Mouse (Mus musculus) lung, postnatal 25 days (tissue): Measurements from ENCODE around the gene Sat2.
A peak's percentile ranks its signal among the peaks of the same experiment; 100 is the strongest.
"Not testable (repeated sequence)": the region's sequence is repeated elsewhere in the genome, so short reads cannot be mapped to it uniquely, and the experiment has no call there.

Source experiments
- DNase-seq: peaks from one replicate; pipeline ENCODE4 v3.0.0; 2022; ENCODE audit warnings: low spot score

Sat2 gene

DNA sequence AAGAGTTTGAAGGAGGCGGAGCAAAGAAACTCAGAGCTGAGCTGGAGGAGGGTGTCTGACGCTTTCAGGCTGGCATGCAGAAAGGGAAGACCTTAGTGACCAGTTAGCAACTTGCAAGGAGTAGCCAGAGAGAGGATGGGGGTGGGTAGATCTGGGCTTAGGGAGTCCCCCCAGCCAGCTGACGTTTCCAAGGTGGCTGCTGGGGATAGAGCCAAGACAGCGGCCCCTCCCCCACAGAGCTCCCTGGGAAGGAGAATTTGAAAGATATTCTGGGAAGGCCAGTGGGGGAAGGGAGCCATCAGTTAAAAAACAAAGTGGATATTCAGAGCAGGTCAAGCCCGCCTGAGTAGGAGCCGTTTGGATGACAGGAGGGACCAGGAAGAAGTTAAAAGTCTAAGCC, 21.7 kb upstream of the Sat2 start:
- DNase-seq, result no peak

DNA sequence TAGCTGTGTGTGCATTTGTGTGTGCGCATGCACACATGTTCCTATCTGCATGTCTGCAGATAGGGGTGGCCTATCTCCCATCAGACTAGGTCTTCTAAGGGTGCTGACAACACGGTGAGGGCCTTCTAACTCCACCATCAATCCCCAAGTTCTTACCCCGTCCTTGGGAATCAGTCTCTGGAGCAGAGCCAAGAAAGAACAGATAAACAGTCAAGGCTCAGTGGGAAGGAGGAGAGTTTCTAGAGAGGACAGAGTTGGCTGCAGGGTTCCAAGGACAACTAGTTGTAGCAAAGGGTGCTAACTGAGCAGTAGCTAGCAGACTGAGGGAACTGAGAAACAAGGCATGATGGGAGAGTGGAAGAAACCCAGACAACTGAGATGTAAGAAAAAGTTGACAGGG, 20.1 kb upstream of the Sat2 start:
- DNase-seq, result no peak

DNA sequence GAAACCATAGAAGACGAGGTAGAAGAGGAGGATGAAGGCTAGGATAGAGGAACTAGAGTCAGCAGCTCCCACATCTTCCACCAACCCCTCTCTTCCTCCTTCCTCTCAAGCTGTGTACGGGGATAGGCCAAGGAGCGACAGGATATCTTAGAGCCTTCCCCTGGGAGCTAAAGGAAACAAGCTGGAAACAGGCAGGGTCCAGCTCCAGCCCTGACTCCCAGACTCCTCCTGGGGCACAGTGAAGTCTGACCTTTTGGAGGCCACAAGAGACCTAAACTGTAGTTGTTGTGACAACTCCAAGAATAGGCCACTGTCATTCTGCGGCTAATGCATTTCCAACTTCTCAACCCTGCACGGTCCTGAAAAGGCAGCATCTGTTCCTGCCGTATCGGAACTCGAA, 18.3 kb upstream of the Sat2 start:
- DNase-seq, result no peak

DNA sequence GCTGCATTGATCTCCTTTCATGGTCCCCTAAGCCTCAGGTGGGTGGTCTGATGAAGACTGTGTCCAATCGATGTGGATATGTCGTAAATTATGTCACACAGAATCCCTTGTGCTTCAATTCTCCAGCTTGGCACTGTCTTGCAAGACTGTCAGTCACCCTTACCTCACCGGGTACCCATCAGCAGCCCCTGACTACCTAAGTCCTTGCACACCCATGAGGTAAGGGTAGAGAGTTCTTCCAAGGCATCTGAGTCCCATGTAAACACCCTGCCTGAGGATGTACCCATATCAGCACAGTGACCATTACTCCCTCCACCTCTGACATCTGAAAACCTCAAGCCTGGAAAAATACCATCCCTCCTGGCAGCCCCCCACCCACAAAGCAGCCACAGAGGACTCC, 17.5 kb upstream of the Sat2 start:
- no peak for DNase-seq

DNA sequence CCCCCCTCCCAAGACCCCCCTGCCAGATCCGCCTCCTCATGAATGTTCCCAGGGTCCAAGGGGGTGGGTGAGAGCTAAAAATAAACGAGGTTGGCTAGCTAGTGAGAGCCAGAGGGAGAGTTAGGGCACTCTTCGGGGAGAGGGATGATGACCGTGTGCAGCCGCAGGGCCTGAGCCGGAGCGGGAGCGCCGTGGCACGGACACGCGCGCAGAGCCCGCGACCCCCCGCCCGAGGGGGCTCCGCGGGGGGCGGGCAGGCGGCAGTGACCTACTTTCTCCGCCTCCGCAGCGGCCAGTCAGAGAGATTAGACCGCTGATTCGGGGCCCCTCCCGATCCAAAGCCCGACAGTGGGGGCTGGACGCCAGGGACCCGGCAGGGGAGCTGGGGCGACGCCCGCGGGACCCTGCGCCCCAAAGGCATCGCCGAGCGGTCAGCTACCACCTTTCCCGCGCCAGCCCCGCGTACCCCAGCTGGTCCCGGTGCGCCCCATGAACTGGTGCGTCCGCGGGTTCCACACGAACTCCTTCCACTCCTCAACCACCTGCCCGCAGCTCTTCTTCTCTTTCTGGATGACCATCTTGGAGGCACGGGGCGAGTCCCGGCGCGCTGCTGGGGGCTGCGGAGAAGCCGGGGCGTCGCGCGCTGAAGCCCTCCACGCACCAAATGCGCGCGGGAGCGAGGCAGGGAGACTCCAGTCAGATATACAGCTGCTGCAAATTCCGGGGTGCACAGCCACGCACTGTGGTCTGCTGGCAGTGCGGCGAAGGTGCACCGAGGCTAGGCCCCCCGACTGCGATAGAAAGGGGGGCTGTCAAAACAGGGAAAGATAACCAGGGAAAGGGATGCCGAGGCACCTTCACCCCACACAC, 16.8 kb upstream of the Sat2 start:
- DNase-seq, result no peak

DNA sequence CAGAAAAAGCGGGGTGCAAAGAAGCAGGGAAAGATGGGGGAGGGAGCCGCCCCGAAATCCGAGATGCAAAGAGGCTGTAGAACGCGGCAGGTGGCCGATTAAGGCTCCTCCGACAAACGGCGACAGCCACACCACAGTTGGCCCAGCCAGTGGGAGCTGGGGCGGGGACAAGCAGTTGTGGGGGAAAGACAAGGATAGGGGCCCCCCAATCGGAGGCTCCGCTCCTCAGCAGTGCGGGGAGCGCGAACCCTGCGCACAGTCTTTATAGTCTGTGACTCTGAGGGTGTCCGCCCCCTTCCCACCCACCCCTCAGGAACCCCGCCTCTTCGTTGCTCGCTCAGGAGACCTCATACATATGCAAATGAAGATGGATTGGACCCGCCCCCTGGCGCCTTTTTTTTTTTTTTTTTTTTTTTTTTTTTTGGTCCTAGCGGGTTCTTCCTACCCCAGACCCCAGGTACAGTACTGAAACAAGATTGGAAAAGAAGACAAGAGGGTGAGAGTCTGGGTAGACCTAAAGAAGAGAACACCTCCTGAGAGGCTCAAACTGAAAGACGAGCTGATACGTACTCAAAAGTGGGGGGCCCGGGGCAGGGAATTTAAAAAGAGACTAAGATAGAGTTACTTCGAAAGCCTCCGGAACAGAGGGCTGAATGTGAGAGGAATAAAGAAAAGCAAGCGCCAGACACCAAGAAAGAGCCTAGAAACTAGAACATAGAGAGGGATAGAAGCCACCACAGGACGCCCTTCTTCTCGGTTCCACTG, 15.9 kb upstream of the Sat2 start, which contains the start of gene Atp1b2:
Gene Atp1b2 (minus strand): TSS at position 217 of the 765 bp plus-strand sequence.
- peak; percentile 32 for DNase-seq

DNA sequence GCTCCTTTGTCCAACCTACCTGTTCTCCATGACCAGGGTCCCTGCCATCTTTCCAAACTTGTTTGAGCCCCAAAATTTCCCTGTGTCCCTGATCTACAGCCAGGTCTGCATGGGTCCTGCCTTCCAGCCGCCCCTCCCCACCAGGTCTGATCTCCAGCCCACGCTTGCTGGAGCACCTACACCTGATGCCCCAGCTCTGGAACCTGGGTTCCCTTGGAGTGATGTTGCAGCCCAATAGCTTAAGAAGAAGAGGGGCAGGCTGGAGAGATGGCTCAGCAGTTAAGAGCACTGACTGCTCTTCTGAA, 15.4 kb upstream of the Sat2 start:
- DNase-seq, result no peak

DNA sequence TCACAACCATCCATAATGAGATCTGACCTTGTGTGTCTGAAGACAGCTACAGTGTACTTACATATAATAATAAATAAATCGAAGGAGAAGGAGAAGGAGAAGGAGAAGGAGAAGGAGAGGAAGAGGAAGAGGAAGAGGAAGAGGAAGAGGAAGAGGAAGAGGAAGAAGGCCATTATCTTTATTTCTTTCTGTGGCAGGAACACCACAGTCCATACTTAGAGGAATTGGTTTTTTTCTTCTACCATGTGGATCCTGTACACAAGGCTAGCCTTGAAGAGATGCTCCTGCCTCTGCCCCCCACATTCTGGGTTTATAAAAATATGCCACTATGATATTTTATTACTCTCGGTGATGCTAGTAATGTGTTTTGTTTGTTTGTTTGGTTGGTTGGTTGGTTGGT, 15.0 kb upstream of the Sat2 start:
- no peak for DNase-seq

DNA sequence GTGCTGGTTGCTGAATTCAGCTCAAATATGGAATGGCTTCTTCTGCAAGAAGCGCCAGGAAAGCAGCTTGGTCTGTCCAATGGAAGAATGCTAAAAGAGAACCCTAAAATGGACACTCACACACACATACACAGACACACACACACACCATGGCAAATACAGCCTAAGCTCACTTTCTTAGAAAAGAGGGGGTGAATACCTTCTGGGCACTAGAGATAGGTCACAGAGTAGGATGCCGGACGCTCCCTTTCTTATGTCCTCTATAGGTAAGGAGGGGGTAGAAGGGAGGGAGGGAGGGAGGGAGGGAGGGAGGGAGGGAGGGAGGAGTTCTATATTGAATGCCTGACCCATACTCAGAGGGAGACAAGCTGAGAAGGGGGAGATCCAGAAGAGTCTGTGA, 13.3 kb upstream of the Sat2 start:
- no peak for DNase-seq

DNA sequence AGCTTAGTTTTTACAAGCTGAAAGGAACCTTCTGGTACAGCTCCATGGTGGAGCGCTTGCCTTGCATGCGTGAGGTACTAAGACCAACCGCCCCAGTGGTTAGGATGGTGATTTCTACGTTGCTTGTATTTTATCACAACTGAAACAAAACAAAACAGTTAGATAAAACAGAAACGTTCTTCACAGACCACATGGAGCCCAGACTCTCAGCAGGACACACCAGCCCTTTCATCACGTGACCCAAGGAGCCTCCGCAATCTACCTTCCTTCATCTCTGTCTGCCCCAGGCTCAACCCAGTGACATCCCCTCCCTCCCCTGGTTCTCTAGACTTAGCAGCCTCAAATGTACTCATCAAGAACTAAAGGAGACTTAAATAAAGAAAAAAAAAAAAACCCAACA, 12.4 kb upstream of the Sat2 start:
- DNase-seq, result no peak

DNA sequence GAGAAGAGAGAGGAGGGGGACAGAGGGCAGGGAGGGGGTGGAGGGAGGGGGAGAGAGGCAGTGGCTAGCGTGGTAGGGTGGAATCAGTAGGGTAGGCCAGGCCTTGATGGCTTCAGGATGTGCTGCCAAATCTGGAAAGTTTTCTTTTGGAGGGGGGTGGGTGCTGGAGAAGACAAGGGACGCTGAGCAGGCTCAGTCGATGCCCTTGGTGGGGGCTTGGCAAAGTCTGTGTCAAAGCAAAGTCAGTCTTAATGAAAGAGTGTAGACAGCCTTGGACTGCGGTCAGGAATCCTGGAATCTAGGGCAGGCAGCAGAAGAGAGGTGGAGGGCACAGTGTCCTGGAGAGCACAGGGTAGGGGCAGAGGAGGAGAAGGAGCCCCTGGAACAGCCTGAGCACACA, 10.9 kb upstream of the Sat2 start:
- no peak for DNase-seq

DNA sequence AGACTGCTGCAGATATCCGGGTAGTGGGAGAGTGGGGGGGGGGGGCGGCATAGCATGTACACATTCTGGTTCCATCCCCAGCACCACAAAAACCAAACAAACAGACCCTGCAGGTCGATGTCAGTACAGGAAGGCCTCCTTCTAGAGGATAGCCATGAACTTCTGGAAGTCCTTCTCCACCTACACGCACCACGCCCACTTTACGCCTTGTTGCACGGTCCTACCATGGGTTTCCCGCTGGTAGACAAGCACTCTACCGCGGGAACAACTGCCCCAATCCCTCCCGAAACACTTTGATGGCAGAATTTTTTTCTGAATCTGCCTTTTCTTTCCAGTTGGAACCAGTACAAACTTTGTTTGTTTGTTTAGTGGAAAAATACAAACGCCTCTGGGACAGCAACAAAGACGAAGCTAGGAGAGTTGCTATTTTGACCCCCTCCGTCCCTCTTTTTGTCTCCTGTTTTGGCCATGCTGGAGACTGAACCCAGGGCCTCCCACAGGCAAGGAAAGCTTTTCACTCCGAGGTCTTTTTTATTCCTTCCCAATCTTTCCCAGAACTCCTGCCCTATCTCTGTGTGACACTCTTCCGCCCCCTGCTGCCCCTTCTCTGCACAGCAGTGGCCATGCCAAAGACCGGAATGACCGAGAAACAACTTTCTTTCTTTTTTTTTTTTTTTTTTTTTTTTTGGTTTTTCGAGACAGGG, 8.1 kb upstream of the Sat2 start:
- peak; percentile 87 for DNase-seq

DNA sequence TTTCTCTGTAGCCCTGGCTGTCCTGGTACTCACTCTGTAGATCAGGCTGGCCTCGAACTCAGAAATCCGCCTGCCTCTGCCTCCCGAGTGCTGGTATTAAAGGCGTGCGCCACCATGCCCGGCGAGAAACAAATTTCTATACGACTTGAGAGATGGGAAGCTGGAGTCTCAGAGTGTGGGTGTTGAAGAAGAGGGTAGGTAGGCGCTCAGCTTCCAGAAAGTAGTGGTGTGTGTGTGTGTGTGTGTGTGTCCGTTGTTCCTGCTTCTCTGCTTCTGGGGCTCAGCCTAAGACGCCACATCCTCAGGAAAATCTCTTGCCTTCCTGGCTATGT, 7.6 kb upstream of the Sat2 start:
- not testable (repeated sequence) for DNase-seq

DNA sequence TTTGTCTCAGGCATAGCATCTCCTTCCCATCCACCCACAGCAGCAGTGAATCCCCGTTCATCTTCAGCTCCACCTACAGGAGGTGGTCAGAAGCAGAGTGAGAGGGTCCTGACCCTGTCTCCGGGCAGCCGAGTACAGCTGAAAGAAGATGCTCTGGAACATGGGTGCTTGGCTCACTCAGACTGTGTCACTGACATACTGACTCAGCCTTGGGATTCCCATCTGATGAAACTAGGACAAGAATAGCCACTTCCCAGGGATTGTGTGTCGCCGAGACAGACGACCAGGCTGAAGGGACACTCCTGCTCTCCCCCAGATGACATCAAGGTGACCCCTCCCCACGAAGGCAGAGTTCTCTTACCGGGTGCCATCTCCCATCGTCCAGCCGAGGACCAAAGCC, 5.0 kb upstream of the Sat2 start:
- DNase-seq, result no peak

DNA sequence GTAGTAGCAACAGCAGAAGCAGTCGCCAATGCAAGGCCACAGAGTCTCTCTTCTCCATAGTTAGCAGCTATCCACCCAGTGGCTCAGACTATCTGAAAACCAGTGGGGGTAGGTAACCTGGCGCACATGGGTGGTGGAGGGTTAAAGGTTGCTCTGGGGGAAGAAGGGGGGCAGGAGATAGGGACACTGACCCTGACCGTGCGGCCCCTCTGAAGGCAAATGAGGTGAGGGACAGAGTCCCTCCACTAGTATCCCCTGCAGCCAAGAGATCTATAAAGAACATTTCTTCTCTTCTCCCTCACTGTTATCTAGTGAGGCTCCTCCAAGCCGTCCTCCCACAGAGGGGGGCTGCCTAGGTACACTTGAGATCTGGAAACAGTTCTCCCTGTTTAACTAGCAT, 4.0 kb upstream of the Sat2 start, which contains the start of gene Shbg:
Gene Shbg (minus strand): TSS at position 101 of the 400 bp plus-strand sequence.
- DNase-seq, result no peak

DNA sequence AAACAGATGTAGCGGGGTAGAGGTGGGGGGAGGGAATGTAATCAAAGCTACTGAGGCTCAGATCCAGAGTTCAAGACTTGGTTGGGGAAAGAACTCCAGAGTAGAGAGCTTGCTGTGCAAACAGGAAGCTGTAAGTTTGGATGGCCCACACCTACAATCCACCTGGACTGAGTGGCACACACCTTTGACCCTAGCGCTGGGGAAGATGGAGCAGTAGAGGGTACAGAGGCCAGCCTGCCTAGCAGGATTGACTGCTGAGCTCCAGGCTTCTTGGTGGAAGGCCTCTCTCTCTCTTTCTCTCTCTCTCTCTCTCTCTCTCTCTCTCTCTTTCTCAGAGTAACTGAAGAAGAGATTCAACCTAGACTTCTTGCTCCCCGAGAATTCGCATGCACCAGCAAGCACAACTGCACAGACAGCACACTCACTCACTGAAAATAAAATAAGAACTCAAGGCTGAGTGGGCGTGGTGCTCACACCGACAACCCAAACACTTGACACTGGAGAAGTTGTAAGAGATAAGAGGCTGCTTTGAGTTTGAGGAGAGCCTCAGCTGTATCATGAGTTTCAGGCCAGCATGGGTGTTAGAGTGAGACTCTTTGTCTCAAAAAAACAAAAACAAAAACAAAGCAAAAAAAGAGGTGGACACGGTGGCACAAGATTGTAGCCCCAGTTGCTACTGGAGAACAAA, 1.3 kb upstream of the Sat2 start:
- no peak for DNase-seq

DNA sequence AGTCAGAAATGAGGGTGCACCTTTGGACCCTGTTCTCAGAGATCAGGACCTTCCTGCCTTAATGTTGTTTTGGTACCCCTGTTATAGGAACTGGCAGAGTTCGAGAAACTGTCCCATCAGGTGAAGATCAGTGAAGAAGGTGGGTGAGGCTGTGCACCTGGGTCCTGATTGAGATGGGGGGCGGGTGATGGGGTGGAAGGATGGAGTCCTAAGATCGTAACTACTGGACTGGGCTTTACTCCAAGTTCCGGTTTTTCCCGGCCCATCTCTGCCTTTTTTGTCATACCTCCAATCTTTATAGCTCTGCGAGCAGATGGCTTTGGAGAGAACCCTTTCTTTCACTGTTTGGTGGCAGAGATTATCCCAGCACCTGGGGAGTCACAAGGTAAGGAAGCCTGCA, 582 bp downstream of the Sat2 start:
- DNase-seq, result no peak

DNA sequence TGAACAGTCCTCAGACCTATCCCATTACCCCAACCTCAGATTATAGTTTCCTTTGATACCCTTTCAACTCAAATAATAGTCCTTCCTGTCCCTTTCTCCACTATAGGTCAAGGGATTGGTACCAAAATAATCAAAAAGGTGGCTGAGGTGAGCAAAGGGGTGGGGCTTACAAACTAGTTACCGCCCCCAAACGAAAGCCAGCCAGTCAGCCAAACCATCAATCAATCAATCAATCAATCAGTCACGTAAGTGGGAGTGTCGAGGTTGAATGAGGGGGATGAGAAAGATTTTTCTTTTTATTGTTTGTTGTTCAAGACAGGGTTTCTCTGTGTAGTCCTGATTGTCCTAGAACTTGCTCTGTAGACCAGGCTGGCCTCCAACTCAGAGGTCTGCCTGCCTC, 1.2 kb downstream of the Sat2 start:
- no peak for DNase-seq

DNA sequence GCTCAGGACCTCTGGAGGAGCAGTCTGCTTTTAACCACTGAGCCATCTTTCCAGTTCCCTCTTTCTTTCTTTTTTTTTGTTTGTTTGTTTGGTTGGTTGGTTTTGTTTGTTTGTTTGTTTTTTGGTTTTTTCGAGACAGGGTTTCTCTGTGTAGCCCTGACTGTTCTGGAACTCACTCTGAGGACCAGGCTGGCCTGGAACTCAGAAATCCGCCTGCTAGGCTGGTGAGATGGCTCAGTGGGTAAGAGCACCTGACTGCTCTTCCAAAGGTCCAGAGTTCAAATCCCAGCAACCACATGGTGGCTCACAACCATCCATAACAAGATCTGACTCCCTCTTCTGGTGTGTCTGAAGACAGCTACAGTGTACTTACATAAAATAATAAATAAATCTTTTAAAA, 2.5 kb downstream of the Sat2 start:
- DNase-seq, result not testable (repeated sequence)

DNA sequence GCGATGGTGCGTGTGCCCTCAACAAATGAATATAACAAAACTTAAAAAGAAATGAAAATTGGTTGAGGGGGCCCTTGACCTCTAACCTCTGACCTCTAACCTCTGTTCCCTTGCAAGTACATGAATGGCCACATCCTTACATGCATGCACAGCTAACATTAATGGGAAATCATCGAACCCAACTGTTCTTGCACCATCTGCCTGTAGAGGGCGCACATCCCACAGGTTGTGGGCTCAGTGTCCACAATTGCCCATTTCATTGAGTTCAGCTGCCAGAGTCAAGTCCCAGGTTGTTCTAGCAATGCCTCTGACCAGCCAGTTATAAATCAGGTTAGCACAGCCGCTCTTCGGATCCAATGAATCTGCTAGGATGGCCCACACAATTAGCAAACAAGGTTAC, 6.5 kb downstream of the Sat2 start:
- peak; percentile 72 for DNase-seq

DNA sequence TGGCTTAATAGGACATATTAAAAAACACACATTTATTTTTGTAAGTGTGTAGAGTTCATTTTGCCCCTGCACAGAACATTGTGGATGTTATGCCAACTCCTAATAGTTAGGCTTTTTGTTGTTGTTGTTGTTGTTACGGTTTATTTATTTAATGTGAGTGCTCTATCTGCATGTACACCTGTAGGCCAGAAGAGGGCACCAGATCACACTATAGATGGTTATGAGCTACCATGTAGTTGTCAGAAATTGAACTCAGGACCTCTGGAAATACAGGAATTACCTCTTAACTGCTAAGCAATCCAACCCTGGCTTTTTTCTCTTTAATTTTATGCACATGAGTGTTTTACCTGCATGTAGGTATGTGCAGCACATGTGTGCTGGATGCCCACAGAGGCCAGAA, 8.0 kb downstream of the Sat2 start:
- peak; percentile 12 for DNase-seq

DNA sequence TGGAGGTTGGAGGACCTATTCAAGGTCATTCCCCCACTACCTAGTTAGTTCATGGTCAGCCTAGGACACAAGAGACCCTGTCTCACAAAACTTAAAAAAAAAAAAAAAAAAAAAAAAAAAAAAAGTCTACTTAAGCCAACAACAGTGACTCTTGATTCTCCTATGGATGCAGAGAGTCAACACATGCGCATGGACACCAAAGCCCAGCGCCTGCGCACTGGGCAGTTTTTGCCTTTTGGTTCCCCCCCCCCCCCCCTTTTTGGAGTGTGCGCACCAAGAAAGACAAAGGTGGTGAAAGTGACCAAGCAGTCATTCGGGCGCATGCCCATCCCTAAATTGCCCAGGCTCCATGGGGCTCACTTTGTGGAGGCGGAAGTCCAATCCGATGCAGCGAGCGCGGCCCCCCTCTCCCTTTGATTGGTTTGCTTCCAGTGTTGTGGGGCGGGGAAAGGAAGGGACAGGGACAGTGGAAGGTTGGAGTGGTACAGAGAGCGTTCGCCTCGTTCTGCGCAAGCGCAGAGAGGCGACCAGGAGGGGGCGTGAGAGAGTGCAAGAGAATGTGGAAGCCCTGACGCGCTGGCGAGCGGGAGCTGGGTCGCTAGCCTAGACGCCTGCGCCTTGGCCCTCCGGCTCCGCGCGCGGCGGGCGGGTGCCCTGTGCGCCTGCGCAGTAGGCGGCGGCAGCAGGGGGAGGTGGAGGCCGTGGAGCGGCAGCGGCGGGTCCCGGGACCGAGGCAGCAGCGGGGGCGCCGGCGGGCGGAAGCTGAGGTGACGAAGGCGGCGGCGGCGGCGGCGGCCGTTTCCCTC, 10.7 kb downstream of the Sat2 start, which contains the start of gene Fxr2:
Gene Fxr2 (plus strand): TSS at position 707 of the 806 bp plus-strand sequence.
- peak; percentile 100 for DNase-seq
